Mouse (Mus musculus) splenic B cell, adult 2 months (primary cell): ENCODE results near the gene Dbt.
A peak's percentile ranks its signal among the peaks of the same experiment; 100 is the strongest.

Source experiments
- DNase-seq: peaks from one replicate; pipeline ENCODE4 v3.0.0-alpha.2; 2011; ENCODE audit warnings: low read depth, low spot score
- H3K27me3 ChIP-seq: 2 replicates; pipeline ENCODE4 v1.6.1; 2012; ENCODE audit warnings: mild to moderate bottlenecking, low read length, moderate library complexity, mixed read lengths; ENCODE audit not compliant: control insufficient read depth, poor library complexity, insufficient read depth, severe bottlenecking
- H3K36me3 ChIP-seq: 2 replicates; pipeline ENCODE4 v1.6.1; 2012; ENCODE audit warnings: mild to moderate bottlenecking, low read length, moderate library complexity, mixed read lengths; ENCODE audit not compliant: control insufficient read depth, poor library complexity, insufficient read depth, severe bottlenecking

The Dbt gene

GRCm38 (mm10) chr3:116512904-116513716 lies at the start of gene Dbt:
Gene Dbt, plus strand, starts transcription at chr3:116513070.
- peak; percentile 89 for DNase-seq
- Histone ChIP-seq H3K27me3 (no peaks in the 10 kb centered on the region), H3K36me3 (0 out of 2 replicates have a peak, but pooled peaks cover 2% of the 10 kb centered on the region)

- no peaks in the 10 kb centered on the region for H3K36me3 ChIP-seq
- no peaks in the 10 kb centered on the region for H3K27me3 ChIP-seq
- no peak for DNase-seq
These were observed 48.6 kb upstream of the Dbt start for GRCm38 (mm10) chr3:116464318-116464717.

GRCm38 (mm10) chr3:116465709-116466108 lies 47.2 kb upstream of the Dbt start:
- Histone ChIP-seq H3K27me3 (no peaks in the 10 kb centered on the region), H3K36me3 (no peaks in the 10 kb centered on the region)
- DNase-seq = peak; percentile 72

GRCm38 (mm10) chr3:116474602-116475001 lies 38.3 kb upstream of the Dbt start:
- no peak for DNase-seq
- H3K36me3 ChIP-seq = no peaks in the 10 kb centered on the region
- H3K27me3 ChIP-seq = no peaks in the 10 kb centered on the region

GRCm38 (mm10) chr3:116476686-116477298 lies 36.1 kb upstream of the Dbt start:
- Histone ChIP-seq H3K36me3 (no peaks in the 10 kb centered on the region), H3K27me3 (no peaks in the 10 kb centered on the region)
- no peak for DNase-seq

GRCm38 (mm10) chr3:116477351-116477750 lies 35.5 kb upstream of the Dbt start:
- DNase-seq = no peak
- Histone ChIP-seq H3K27me3 (no peaks in the 10 kb centered on the region), H3K36me3 (no peaks in the 10 kb centered on the region)

- Histone ChIP-seq H3K36me3 (no peaks in the 10 kb centered on the region), H3K27me3 (no peaks in the 10 kb centered on the region)
- DNase-seq = no peak
These were observed 32.8 kb upstream of the Dbt start for GRCm38 (mm10) chr3:116480119-116480518.

GRCm38 (mm10) chr3:116480937-116481336 lies 31.9 kb upstream of the Dbt start:
- H3K27me3 ChIP-seq = no peaks in the 10 kb centered on the region
- no peaks in the 10 kb centered on the region for H3K36me3 ChIP-seq
- DNase-seq = no peak

GRCm38 (mm10) chr3:116482724-116483123 lies 30.1 kb upstream of the Dbt start:
- peak; percentile 62 for DNase-seq
- H3K36me3 ChIP-seq = no peaks in the 10 kb centered on the region; the same call in 1 of the 2 replicates

GRCm38 (mm10) chr3:116483271-116483670 lies 29.6 kb upstream of the Dbt start:
- no peaks in the 10 kb centered on the region for H3K27me3 ChIP-seq
- peak; percentile 8 for DNase-seq
- peaks cover 1% of the 10 kb centered on the region; the same call in 1 of the 2 replicates for H3K36me3 ChIP-seq

More at GRCm38 (mm10) chr3:116482724-116483123, 30.1 kb upstream of the Dbt start:
- H3K27me3 ChIP-seq = no peaks in the 10 kb centered on the region

GRCm38 (mm10) chr3:116490920-116491319 lies 21.9 kb upstream of the Dbt start:
- no peak for DNase-seq
- H3K36me3 ChIP-seq = peaks cover 9% of the 10 kb centered on the region; the same call in 1 of the 2 replicates
- no peaks in the 10 kb centered on the region for H3K27me3 ChIP-seq

GRCm38 (mm10) chr3:116491923-116492454 lies 20.9 kb upstream of the Dbt start:
- Histone ChIP-seq H3K36me3 (peaks cover 9% of the 10 kb centered on the region; the same call in 1 of the 2 replicates), H3K27me3 (no peaks in the 10 kb centered on the region)
- no peak for DNase-seq

- Histone ChIP-seq H3K27me3 (no peaks in the 10 kb centered on the region), H3K36me3 (peaks cover 13% of the 10 kb centered on the region; the same call in 1 of the 2 replicates)
- DNase-seq = no peak
These were observed 19.2 kb upstream of the Dbt start for GRCm38 (mm10) chr3:116493658-116494057.

GRCm38 (mm10) chr3:116495671-116496070 lies 17.2 kb upstream of the Dbt start:
- Histone ChIP-seq H3K27me3 (no peaks in the 10 kb centered on the region), H3K36me3 (peaks cover 13% of the 10 kb centered on the region; the same call in 1 of the 2 replicates)
- no peak for DNase-seq

- Histone ChIP-seq H3K36me3 (peaks cover 9% of the 10 kb centered on the region), H3K27me3 (no peaks in the 10 kb centered on the region)
- DNase-seq = peak; percentile 99
These were observed 5.0 kb upstream of the Dbt start, which contains the start of gene Rtca for GRCm38 (mm10) chr3:116507772-116508351. Gene Rtca, minus strand, starts transcription at chr3:116508208.
